Mouse (Mus musculus): ENCODE data around the gene Xirp1.

Gene Xirp1

GRCm38 (mm10) chr9:119984536-119985011, 38.8 kb downstream of the Xirp1 start, which contains the start of gene Csrnp1:
Csrnp1 (minus strand) TSS chr9:119984658.
- no peak for DNase-seq

DNA sequence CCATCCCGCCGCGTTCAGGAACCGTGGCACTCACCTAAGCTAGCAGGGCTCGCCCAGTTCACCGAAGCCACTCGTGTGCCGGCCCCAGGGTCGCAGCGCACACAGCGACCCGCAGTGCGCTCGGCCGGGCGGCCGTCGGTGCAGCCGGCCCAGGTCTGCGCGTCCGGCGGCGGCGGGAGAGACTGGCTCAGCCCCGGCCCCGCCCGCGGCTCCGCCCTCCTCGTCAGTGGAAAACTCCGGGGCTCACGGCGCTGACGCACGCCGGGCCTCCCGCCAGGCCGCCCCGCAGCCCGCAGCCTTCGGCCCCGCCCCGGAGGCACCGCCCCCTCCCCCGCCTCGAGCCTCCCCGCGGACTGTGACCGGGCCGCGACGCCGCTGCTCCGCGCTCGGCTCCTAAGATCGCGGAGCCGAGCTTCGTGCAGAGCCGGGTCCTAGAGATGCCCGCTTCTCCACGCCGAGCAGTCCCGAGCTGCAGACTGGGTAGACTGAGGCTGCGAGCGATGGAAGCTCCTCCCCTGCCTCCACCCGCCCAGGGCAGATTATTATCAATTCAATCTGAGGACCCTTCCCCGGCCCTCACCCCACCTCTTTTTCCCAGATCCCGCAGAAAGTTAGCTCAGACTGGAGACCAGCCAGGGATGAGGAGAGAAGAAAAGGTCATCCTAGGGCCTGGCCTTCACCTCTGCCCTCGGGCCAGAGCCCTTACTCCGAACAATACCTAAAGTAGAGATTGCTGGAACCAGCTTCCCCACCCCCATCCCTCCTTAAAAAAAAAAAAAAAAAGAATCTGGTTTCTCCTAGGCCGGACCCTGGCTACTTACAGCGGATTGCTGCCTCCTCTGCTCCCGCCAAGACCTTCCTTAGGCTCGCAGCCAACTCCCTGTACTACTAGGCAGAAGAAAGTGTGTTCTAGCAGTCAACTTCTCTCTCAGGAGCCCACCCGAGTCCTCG, 39.5 kb downstream of the Xirp1 start:
- DNase-seq, result peak; percentile 91

GRCm38 (mm10) chr9:119982956-119983551, 40.3 kb downstream of the Xirp1 start:
- DNase-seq, result no peak

- DNase-seq, result peak; percentile 61
These were observed 41.1 kb downstream of the Xirp1 start for GRCm38 (mm10) chr9:119982241-119982811.

DNA sequence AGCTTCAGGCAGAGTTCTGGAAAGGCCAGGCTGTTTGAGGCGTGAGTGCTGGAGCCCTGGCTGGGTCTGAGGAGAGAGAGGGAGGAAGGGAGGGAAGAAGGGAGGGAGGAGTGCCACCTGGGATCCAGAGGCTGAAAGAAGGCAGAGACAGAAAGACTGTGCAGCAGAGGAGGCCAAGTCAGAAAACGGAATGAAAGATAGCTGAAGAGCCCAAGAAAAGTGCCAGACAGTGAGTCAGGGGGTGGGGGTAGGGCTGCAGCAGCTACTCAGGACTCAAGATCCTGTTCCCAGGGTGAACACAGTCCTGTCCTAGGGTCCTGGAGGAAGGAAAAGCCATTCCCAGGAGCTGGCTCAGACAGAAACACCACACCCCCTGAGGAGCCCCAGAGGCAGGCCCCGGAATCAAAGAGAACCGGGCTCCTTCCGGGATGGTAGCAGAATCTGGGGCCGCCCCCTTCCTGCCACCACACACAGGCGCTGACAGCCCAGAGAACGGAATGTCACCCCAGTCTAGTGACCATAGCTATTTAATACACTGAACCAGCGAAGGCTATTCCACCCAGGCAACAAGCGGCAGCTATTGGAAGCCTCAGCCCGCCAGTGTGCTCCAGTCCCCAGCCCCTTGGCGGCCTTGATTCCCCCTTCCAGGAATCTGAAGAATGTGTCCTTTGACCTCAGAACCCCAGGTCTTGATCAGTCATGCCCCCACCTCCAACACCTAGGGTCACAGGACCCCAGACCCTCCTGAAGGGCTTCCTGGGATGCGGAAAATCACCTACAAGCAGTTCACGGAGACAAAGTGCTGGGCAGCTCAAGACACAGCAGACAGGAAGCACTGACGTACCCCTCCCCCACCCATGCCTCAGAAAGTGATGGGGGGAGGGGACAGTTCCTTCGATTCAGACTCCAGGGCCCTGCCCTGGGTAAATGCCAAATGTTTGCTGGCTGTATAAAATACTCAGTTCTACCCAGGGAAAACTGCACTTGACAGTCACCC, 41.9 kb downstream of the Xirp1 start:
- peak; percentile 65 for DNase-seq

GRCm38 (mm10) chr9:119980770-119981182, 42.6 kb downstream of the Xirp1 start:
- DNase-seq, result no peak

- no peak for DNase-seq
These were observed 43.6 kb downstream of the Xirp1 start for GRCm38 (mm10) chr9:119979749-119980148.

- DNase-seq, result no peak
These were observed 44.5 kb downstream of the Xirp1 start for GRCm38 (mm10) chr9:119978811-119979441.

DNA sequence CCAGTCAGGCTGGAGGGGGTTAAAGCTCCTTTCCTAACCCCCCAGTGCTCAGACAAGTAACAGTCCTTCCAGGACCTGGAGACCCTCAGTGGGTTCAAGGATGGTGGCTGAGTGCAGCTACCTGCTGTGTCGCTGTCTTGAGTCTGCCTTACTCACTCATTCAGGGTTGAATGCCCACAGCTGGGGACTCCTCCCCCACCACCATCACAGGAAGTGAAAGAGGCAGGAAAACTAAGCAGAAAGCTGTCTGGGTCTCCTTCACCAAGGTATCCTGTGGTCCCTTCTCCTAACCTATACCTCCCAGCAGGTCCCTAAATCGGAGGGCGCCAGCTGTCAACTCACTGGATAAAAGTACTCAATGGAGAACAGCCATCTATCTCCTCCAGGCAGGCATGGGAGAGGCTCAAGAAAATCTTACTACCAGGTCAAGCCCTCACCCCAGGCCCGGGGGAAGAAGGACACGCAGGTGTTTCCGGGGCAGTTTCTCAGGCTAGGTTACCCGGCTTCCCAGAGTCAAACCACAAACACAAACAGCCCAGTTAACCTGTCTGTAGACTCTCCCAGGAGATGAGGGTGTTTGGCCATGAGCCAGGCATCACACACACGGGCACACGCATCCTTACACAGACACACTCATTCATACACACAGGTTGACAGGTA, 45.1 kb downstream of the Xirp1 start:
- no peak for DNase-seq

- DNase-seq, result no peak
These were observed 45.8 kb downstream of the Xirp1 start for GRCm38 (mm10) chr9:119977557-119978060.

DNA sequence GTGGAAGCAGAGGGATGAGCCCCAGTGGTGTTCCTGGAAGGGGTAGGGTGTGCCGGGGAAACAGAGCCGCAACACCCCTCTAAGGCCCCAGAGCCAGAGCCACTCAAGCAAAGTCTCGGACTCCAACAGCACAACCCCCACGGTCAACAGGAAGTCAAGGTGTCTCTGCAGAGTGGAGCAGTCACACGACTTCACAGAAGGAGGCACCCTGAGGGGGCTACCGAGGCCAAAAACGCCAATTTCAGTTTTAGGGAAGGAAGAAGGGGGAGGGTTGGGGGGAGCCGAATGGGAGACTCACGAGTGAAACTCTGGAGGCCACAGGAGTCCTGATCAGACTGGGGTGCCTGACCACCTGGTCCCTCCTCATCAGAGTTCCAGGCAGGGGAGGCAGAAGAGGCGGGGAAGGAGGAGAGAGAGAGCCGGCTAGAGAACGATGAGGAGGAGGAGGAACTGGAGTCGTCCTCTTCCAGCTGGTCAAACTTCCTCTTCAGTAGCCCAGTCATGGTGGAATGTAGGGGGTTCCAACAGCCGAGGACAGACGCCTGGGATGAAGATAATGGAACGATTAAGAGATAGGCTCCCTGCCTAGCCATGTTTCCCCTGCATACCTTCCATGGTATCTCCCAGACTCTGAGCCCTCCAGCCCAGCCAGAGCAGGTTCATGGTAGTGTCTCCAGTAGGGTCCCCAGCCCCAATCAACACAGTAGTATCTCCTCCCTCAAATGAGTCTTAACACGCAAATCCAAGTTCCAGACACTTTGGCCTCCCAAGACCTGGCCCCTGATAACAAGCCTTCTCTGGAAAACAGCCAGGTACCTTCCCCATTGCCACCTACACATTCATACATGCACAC, 46.5 kb downstream of the Xirp1 start:
- no peak for DNase-seq

GRCm38 (mm10) chr9:119975286-119975685, 48.1 kb downstream of the Xirp1 start:
- DNase-seq, result no peak

- no peak for DNase-seq
These were observed 48.8 kb downstream of the Xirp1 start for GRCm38 (mm10) chr9:119974609-119975008.

- no peak for DNase-seq
These were observed 49.4 kb downstream of the Xirp1 start for GRCm38 (mm10) chr9:119973869-119974520.

DNA sequence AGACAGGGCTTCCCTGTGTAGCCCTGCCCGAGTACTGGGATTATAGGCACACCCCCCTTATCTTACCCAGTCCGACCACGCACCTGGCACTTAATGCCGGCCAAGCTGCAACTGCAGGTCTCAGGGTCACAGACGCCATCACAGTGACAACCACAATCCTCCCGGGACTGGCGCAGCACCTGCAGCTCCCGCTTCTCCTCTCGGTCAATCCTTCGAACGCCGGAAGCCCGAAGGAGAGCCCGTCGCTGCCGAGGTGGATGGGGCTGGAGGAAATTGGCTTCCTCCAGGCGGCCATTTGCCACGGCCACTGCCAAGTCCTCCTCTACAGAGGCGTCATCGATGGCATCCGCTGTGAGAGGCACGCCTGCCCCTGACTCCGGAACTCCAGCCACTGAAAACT, 50.1 kb downstream of the Xirp1 start:
- no peak for DNase-seq

DNA sequence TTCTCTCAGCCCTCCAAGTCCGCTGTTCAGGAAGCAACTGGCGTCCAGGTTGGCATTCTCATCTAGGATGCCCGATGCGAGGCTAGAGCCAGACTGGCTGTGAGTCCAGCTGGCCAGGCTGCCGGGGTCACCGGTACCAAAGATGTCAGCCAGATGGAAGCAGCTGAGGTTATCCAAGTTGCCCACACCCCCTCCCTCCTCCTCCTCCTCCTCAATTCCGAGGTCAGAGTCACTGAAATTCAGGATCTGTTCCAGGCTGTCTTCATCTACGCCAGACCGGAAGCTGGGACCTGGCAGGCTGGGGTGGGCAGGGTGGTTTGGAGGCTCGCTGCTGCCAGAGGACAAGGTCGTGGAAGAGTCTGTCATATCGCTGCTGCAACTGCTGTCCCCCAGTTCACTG, 50.8 kb downstream of the Xirp1 start:
- no peak for DNase-seq

DNA sequence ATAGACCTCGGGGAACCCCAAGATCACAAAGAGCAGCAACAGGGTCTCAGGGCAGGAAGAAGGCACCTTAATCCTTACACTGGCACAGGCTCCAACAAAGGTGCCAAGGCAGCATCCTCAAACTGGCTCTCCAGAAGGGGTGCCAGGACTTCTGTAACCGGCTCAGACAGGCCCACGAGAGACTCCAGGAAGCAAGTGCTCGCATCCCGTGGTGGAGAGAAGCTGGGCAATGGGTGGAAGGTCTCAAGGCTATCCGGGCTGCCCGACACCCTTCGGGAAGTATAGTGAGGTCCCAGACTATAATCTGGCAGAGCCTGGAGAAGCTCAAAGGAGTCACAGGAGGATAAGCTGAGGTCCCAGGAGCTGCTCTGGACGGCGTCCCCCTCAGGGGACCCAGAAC, 51.2 kb downstream of the Xirp1 start:
- no peak for DNase-seq

DNA sequence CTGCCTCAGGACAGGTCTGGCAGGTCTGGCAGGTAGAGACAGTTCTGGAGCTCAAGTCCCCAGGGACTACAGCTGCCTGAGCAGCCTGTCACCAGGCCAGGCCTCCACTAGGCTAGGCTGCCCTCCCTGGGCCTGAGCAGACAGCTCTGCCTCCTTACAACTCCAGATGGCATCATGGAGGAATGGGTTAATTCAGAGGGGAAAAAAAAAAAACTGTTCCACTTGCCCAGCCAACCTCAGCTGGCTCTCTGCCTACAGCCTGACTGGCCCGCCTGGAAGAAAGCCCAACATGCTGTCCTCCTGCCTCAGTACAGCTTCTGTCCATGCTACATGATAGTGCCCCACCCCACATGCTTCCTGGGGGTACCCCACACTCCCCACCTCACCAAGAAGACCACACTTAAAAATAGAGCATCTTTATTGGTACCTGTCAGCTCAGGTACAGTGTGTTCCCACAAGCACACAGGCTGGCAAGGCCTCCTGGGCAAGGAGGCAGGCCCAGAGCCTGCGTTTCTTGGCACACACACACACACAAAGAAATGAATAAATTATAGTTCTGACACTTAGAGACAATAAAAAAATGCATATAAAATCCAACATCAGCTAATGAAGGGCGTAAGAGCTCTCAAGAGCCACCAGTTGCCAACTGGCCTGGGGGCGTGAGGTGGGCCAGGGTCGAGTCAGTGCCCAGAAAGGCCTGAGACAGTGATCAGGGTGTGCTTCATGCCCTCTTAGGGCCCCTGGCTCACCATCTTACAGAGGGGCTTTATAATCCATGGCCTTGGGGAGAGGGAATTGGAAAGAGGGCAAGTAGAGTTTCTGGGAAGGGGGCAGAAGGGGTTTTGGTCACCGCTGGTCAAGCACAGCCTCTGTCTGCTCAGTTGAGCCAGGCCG, 52.4 kb downstream of the Xirp1 start:
- DNase-seq, result no peak

All from liver (tissue).